Mouse (Mus musculus) CH12.LX (cell line): ENCODE data around the gene Hes3. TPM values are rescaled to one million over a fixed set of nuclear protein-coding genes. Genes with fewer than 3 reads are reported as not detected.

Experiments
- DNase-seq: peaks from one replicate; pipeline ENCODE4 v3.0.0-alpha.2; 2013; ENCODE audit errors: extremely low read depth
- H3K27ac ChIP-seq: 2 replicates; pipeline ENCODE4 v1.5.1; 2012; ENCODE audit warnings: low read depth, mild to moderate bottlenecking, control low read depth, moderate library complexity; ENCODE audit not compliant: insufficient read depth
- H3K27me3 ChIP-seq: replicated peaks from 2 replicates; pipeline ENCODE3; 2012; ENCODE audit warnings: inconsistent platforms
- H3K36me3 ChIP-seq, 2 experiments: replicated peaks in 1 of 2; 2 replicates each; pipeline versions ENCODE3 to v1.6.1; 2012; ENCODE audit warnings: inconsistent platforms in 1 of 2, low read length in 1 of 2, mild to moderate bottlenecking in 1 of 2, mixed read lengths in 1 of 2, moderate library complexity in 1 of 2; ENCODE audit not compliant: control insufficient read depth in 1 of 2, insufficient read depth in 1 of 2
- H3K4me1 ChIP-seq, 2 experiments: 2 replicates each; pipeline ENCODE4 v1.6.1; 2012; ENCODE audit warnings: inconsistent platforms in 1 of 2, moderate library complexity in 1 of 2; ENCODE audit not compliant: insufficient read depth in 2 of 2, control insufficient read depth in 1 of 2
- H3K4me2 ChIP-seq: 2 replicates; pipeline ENCODE4 v1.6.1; 2012; ENCODE audit warnings: low read depth, mild to moderate bottlenecking, control low read depth; ENCODE audit not compliant: poor library complexity, insufficient read depth, severe bottlenecking
- H3K4me3 ChIP-seq, 3 experiments: fragments of 150-350 bp in 1 of 3; sonication (generic) in 1 of 3; replicated peaks in 1 of 3; 2 replicates each; pipeline versions ENCODE3 to v1.5.1; 2011 to 2012; ENCODE audit warnings: low read depth in 2 of 3, low read length in 2 of 3, mild to moderate bottlenecking in 2 of 3, moderate library complexity in 2 of 3, control low read depth in 1 of 3, improper control_type of control experiment in 1 of 3, inconsistent platforms in 1 of 3, mixed read lengths in 1 of 3; ENCODE audit not compliant: poor library complexity in 1 of 3
- H3K79me2 ChIP-seq: replicated peaks from 2 replicates; pipeline ENCODE4 v1.6.1; 2012; ENCODE audit warnings: mild to moderate bottlenecking, moderate library complexity; ENCODE audit not compliant: control insufficient read depth, poor library complexity, insufficient read depth, severe bottlenecking; ENCODE audit errors: extremely low read depth
- H3K9ac ChIP-seq: 2 replicates; pipeline ENCODE4 v1.6.1; 2012; ENCODE audit warnings: low read depth, mild to moderate bottlenecking, control low read depth, moderate library complexity; ENCODE audit not compliant: insufficient read depth
- H3K9me3 ChIP-seq: replicated peaks from 2 replicates; pipeline ENCODE3; 2012; ENCODE audit warnings: low read length, inconsistent platforms, mixed read lengths
- CHD1 ChIP-seq: IDR thresholded peaks from 2 replicates; pipeline ENCODE4 v1.6.1; 2012; ENCODE audit warnings: low read depth, low read length, improper control_type of control experiment, inconsistent platforms
- GABPA ChIP-seq: IDR thresholded peaks from 2 replicates; pipeline ENCODE4 v1.6.1; 2012; ENCODE audit warnings: low read depth, low read length, improper control_type of control experiment, inconsistent platforms; ENCODE audit not compliant: insufficient replicate concordance
- JUN ChIP-seq: IDR thresholded peaks from 2 replicates; pipeline ENCODE4 v1.6.1; 2011; ENCODE audit warnings: low read depth, mild to moderate bottlenecking, low read length, improper control_type of control experiment, moderate library complexity; ENCODE audit not compliant: insufficient read depth
- JUND ChIP-seq: conservative IDR thresholded peaks from 2 replicates; pipeline ENCODE4 v1.6.1; 2011; ENCODE audit warnings: low read depth, low read length, improper control_type of control experiment
- MAFK ChIP-seq: IDR thresholded peaks from 2 replicates; pipeline ENCODE4 v1.6.1; 2011; ENCODE audit warnings: low read length, improper control_type of control experiment; ENCODE audit not compliant: insufficient replicate concordance
- MAX ChIP-seq: IDR thresholded peaks from 2 replicates; pipeline ENCODE4 v1.6.1; 2011; ENCODE audit warnings: low read length, improper control_type of control experiment
- MEF2A ChIP-seq: IDR thresholded peaks from 2 replicates; pipeline ENCODE4 v1.6.1; 2014; ENCODE audit warnings: low read depth, mild to moderate bottlenecking, inconsistent platforms, low read length, improper control_type of control experiment, borderline replicate concordance
- PAX5 ChIP-seq: IDR thresholded peaks from 2 replicates; pipeline ENCODE4 v1.6.1; 2012; ENCODE audit warnings: low read length, inconsistent platforms, mixed read lengths
- RAD21 ChIP-seq: IDR thresholded peaks from 2 replicates; pipeline ENCODE4 v1.6.1; 2011; ENCODE audit warnings: low read depth, mild to moderate bottlenecking, low read length, improper control_type of control experiment, moderate library complexity
- SMC3 ChIP-seq: IDR thresholded peaks from 2 replicates; pipeline ENCODE4 v1.6.1; 2011; ENCODE audit warnings: low read depth, low read length, improper control_type of control experiment
- TBP ChIP-seq: conservative IDR thresholded peaks from 2 replicates; pipeline ENCODE4 v1.6.1; 2011; ENCODE audit warnings: low read depth, low read length, improper control_type of control experiment
- TCF12 ChIP-seq: IDR thresholded peaks from 2 replicates; pipeline ENCODE4 v1.6.1; 2014; ENCODE audit warnings: low read depth, mild to moderate bottlenecking, inconsistent platforms, low read length, improper control_type of control experiment
- UBTF ChIP-seq: IDR thresholded peaks from 2 replicates; pipeline ENCODE4 v1.6.1; 2012; ENCODE audit warnings: low read depth, mild to moderate bottlenecking, inconsistent platforms, low read length, improper control_type of control experiment, moderate library complexity
- USF1 ChIP-seq: IDR thresholded peaks from 2 replicates; pipeline ENCODE4 v1.6.1; 2014; ENCODE audit warnings: low read depth, mild to moderate bottlenecking, inconsistent platforms, low read length, improper control_type of control experiment
- USF2 ChIP-seq: conservative IDR thresholded peaks from 2 replicates; pipeline ENCODE4 v1.6.1; 2011; ENCODE audit warnings: low read depth, low read length, improper control_type of control experiment
- ZC3H11A ChIP-seq: IDR thresholded peaks from 2 replicates; pipeline ENCODE4 v1.6.1; 2012; ENCODE audit warnings: low read depth, mild to moderate bottlenecking, inconsistent platforms, low read length, improper control_type of control experiment
- ZMIZ1 ChIP-seq: IDR thresholded peaks from 2 replicates; pipeline ENCODE4 v1.6.1; 2012; ENCODE audit warnings: low read depth, mild to moderate bottlenecking, inconsistent platforms, low read length, improper control_type of control experiment
- ZNF384 ChIP-seq: IDR thresholded peaks from 2 replicates; pipeline ENCODE4 v1.6.1; 2012; ENCODE audit warnings: low read depth, low read length, improper control_type of control experiment, inconsistent platforms
- dilution Hi-C: fragments of 300-500 bp; cut with MboI; formaldehyde crosslinking; loops from 2 replicates; pipeline ENCODE4 v1.14.3; 2020; ENCODE audit warnings: low sequenced_read_pairs; ENCODE audit not compliant: extremely low pct_unique_long_range_greater_than_20kb, extremely low pct_ligation_motif_present
- in situ Hi-C: fragments of 300-500 bp; cut with MboI; formaldehyde crosslinking; loops from 3 replicates; pipeline ENCODE4 v1.14.3; 2019; ENCODE audit warnings: low sequenced_read_pairs, low pct_ligation_motif_present, low pct_unique_long_range_greater_than_20kb, mixed read lengths
- polyA plus RNA-seq: library from polyadenylated mRNA; unstranded; fragments of >175 nt; gene quantifications from 2 replicates; pipeline ENCODE4 v1.2.1, GENCODE M21; 2012; ENCODE audit warnings: low read depth; ENCODE audit not compliant: insufficient read length
- total RNA-seq, 2 experiments: library from RNA; depleted of rRNA; stranded (reverse); fragments of 300-350 nt in 1 of 2; fragments of >200 nt in 1 of 2; gene quantifications; 2 replicates each; pipeline ENCODE4 v1.2.3; 2012 to 2014

Hes3 gene
- total and polyA plus RNA-seq, 3 experiments, result 0.17 to 0.21 TPM; not detected in 1

GRCm38 (mm10) chr4:152274681-152275131 lies 16.8 kb downstream of the Hes3 start:
- Histone ChIP-seq H3K27ac (no peak overlapping the region), H3K4me2 (no peak overlapping the region), H3K9me3 (peaks cover 2% of the 10 kb centered on the region), H3K27me3 (no peaks in the 10 kb centered on the region), H3K79me2 (no peaks in the 10 kb centered on the region), H3K9ac (no peak overlapping the region), H3K36me3 (peaks cover 0 to 11% of the 10 kb centered on the region in 2 experiments), H3K4me3 (peak overlapping the region in 1 of 3 experiments; percentile 45), H3K4me1 (peaks cover 37 to 41% of the 10 kb centered on the region in 2 experiments)
- DNase-seq, result no peak
- in situ Hi-C loops, result loop anchor here (25.0 kb wide), 1 partner anchor 1838 kb away; no protein-coding TSS in a partner anchor
- dilution Hi-C loops, result no loop called here
- TF ChIP-seq PAX5 (no peak), TBP (no peak), JUN (no peak), CHD1 (no peak), USF2 (no peak), GABPA (no peak)

- Histone ChIP-seq H3K4me3 (peak within 1 kb of the TSS in 1 of 3 experiments; percentile 45), H3K4me2 (no peak within 1 kb of the TSS), H3K27me3 (no peaks in the 10 kb centered on the region), H3K36me3 (peaks cover 0 to 7% of the 10 kb centered on the region in 2 experiments), H3K9me3 (peaks cover 2% of the 10 kb centered on the region), H3K9ac (no peak within 1 kb of the TSS), H3K4me1 (peaks cover 45 to 51% of the 10 kb centered on the region in 2 experiments), H3K27ac (no peak within 1 kb of the TSS), H3K79me2 (no peaks in the 10 kb centered on the region)
- TF ChIP-seq ZC3H11A (no peak), JUN (no peak), TCF12 (no peak), ZNF384 (no peak), SMC3 (no peak), GABPA (no peak), JUND (no peak), CHD1 (no peak), MAX (no peak), USF1 (no peak), UBTF (no peak), MEF2A (no peak), MAFK (no peak), ZMIZ1 (no peak), RAD21 (no peak)
- in situ Hi-C loops (no loop called here), dilution Hi-C loops (no loop called here)
- no peak for DNase-seq
Observed at GRCm38 (mm10) chr4:152273621-152274236, 17.7 kb downstream of the Hes3 start, which contains the start of gene Gpr153. Gene Gpr153 (plus strand): TSS chr4:152274232.
